Mouse (Mus musculus): ENCODE data around the gene Lepr. TPM values are rescaled to one million over a fixed set of nuclear protein-coding genes. Genes with fewer than 3 reads are reported as not detected.

The Lepr gene
- 1.1 and 1.2 TPM in 2 replicates for polyA plus RNA-seq (2015; fragmentation: Nextera tagmentation; extraction: Ambion mirVana)

GRCm38 (mm10) chr4:101717367-101718121 lies at the start of gene Lepr:
Gene Lepr (plus strand): TSS chr4:101717404.
- Histone ChIP-seq H3K9me3 (ENCODE audit: control insufficient read depth, low read length) (no peaks in the 10 kb centered on the region), H3K4me1 (ENCODE audit: control insufficient read depth, insufficient read depth, low read length) (peaks cover 10% of the 10 kb centered on the region; the same call in 1 of the 2 replicates), H3K4me3 (ENCODE audit: low read length) (peak within 1 kb of the TSS; percentile 47), H3K27me3 (replicated peaks; ENCODE audit: control insufficient read depth, insufficient read depth, low read length) (peaks cover 8% of the 10 kb centered on the region), H3K36me3 (ENCODE audit: control insufficient read depth, insufficient read depth, low read length) (no peaks in the 10 kb centered on the region), H3K27ac (ENCODE audit: low read length) (no peak within 1 kb of the TSS), H3K4me2 (ENCODE audit: low read depth, low read length) (peak within 1 kb of the TSS; percentile 92), H3K9ac (ENCODE audit: low read depth, low read length) (peak within 1 kb of the TSS; percentile 54)
- WGBS: under 1% methylated on average over 50 of the region's 50 CpGs
- ATAC-seq: peak; percentile 46; the same call in 1 of the 2 replicates

- no peak overlapping the region for H3K9ac ChIP-seq (ENCODE audit: low read depth, low read length)
- H3K4me3 ChIP-seq (ENCODE audit: low read length): no peak overlapping the region
- H3K4me2 ChIP-seq (ENCODE audit: low read depth, low read length): no peak overlapping the region
- no peaks in the 10 kb centered on the region for H3K36me3 ChIP-seq (ENCODE audit: control insufficient read depth, insufficient read depth, low read length)
- H3K9me3 ChIP-seq (ENCODE audit: control insufficient read depth, low read length): no peaks in the 10 kb centered on the region; the same call in 1 of the 2 replicates
- H3K27ac ChIP-seq (ENCODE audit: low read length): no peak overlapping the region
- ATAC-seq: no peak
- no peaks in the 10 kb centered on the region for H3K27me3 ChIP-seq (replicated peaks; ENCODE audit: control insufficient read depth, insufficient read depth, low read length)
- H3K4me1 ChIP-seq (ENCODE audit: control insufficient read depth, insufficient read depth, low read length): no peaks in the 10 kb centered on the region
- 71% methylated on average over 5 of the region's 5 CpGs for WGBS
Measured at GRCm38 (mm10) chr4:101669161-101669560, 48.0 kb upstream of the Lepr start.

GRCm38 (mm10) chr4:101669811-101670210 lies 47.4 kb upstream of the Lepr start:
- H3K27me3 ChIP-seq (replicated peaks; ENCODE audit: control insufficient read depth, insufficient read depth, low read length): no peaks in the 10 kb centered on the region
- 71% methylated on average over 5 of the region's 5 CpGs for WGBS
- ATAC-seq: no peak
- H3K36me3 ChIP-seq (ENCODE audit: control insufficient read depth, insufficient read depth, low read length): no peaks in the 10 kb centered on the region
- H3K27ac ChIP-seq (ENCODE audit: low read length): no peak overlapping the region
- H3K4me1 ChIP-seq (ENCODE audit: control insufficient read depth, insufficient read depth, low read length): no peaks in the 10 kb centered on the region
- H3K9ac ChIP-seq (ENCODE audit: low read depth, low read length): no peak overlapping the region
- H3K4me2 ChIP-seq (ENCODE audit: low read depth, low read length): no peak overlapping the region
- no peak overlapping the region for H3K4me3 ChIP-seq (ENCODE audit: low read length)
- no peaks in the 10 kb centered on the region; the same call in 1 of the 2 replicates for H3K9me3 ChIP-seq (ENCODE audit: control insufficient read depth, low read length)

- Histone ChIP-seq H3K4me3 (ENCODE audit: low read length) (no peak overlapping the region), H3K36me3 (ENCODE audit: control insufficient read depth, insufficient read depth, low read length) (no peaks in the 10 kb centered on the region), H3K4me1 (ENCODE audit: control insufficient read depth, insufficient read depth, low read length) (no peaks in the 10 kb centered on the region), H3K9ac (ENCODE audit: low read depth, low read length) (no peak overlapping the region), H3K9me3 (ENCODE audit: control insufficient read depth, low read length) (no peaks in the 10 kb centered on the region), H3K27me3 (replicated peaks; ENCODE audit: control insufficient read depth, insufficient read depth, low read length) (no peaks in the 10 kb centered on the region), H3K27ac (ENCODE audit: low read length) (no peak overlapping the region), H3K4me2 (ENCODE audit: low read depth, low read length) (no peak overlapping the region)
- 50% methylated on average over 5 of the region's 5 CpGs for WGBS
- peak; percentile 76 for ATAC-seq
Measured at GRCm38 (mm10) chr4:101674790-101675189, 42.4 kb upstream of the Lepr start.

- Histone ChIP-seq H3K9ac (ENCODE audit: low read depth, low read length) (no peak overlapping the region), H3K27ac (ENCODE audit: low read length) (no peak overlapping the region), H3K4me2 (ENCODE audit: low read depth, low read length) (no peak overlapping the region), H3K4me3 (ENCODE audit: low read length) (no peak overlapping the region), H3K36me3 (ENCODE audit: control insufficient read depth, insufficient read depth, low read length) (no peaks in the 10 kb centered on the region), H3K4me1 (ENCODE audit: control insufficient read depth, insufficient read depth, low read length) (no peaks in the 10 kb centered on the region), H3K27me3 (replicated peaks; ENCODE audit: control insufficient read depth, insufficient read depth, low read length) (no peaks in the 10 kb centered on the region), H3K9me3 (ENCODE audit: control insufficient read depth, low read length) (no peaks in the 10 kb centered on the region)
- ATAC-seq: no peak
- WGBS: 53% methylated on average over 4 of the region's 4 CpGs
Measured at GRCm38 (mm10) chr4:101675726-101676125, 41.5 kb upstream of the Lepr start.

GRCm38 (mm10) chr4:101682620-101683019 lies 34.6 kb upstream of the Lepr start:
- Histone ChIP-seq H3K4me2 (ENCODE audit: low read depth, low read length) (no peak overlapping the region), H3K9me3 (ENCODE audit: control insufficient read depth, low read length) (no peaks in the 10 kb centered on the region), H3K4me1 (ENCODE audit: control insufficient read depth, insufficient read depth, low read length) (no peaks in the 10 kb centered on the region), H3K27me3 (replicated peaks; ENCODE audit: control insufficient read depth, insufficient read depth, low read length) (no peaks in the 10 kb centered on the region), H3K9ac (ENCODE audit: low read depth, low read length) (no peak overlapping the region), H3K4me3 (ENCODE audit: low read length) (no peak overlapping the region), H3K27ac (ENCODE audit: low read length) (no peak overlapping the region), H3K36me3 (ENCODE audit: control insufficient read depth, insufficient read depth, low read length) (no peaks in the 10 kb centered on the region)
- WGBS: 88% methylated on average over 4 of the region's 4 CpGs
- no peak for ATAC-seq

GRCm38 (mm10) chr4:101683086-101683485 lies 34.1 kb upstream of the Lepr start:
- no peaks in the 10 kb centered on the region for H3K4me1 ChIP-seq (ENCODE audit: control insufficient read depth, insufficient read depth, low read length)
- H3K36me3 ChIP-seq (ENCODE audit: control insufficient read depth, insufficient read depth, low read length): no peaks in the 10 kb centered on the region
- no peak overlapping the region for H3K4me2 ChIP-seq (ENCODE audit: low read depth, low read length)
- WGBS: 72% methylated on average over 3 of the region's 3 CpGs
- no peak for ATAC-seq
- H3K27me3 ChIP-seq (replicated peaks; ENCODE audit: control insufficient read depth, insufficient read depth, low read length): no peaks in the 10 kb centered on the region
- H3K9me3 ChIP-seq (ENCODE audit: control insufficient read depth, low read length): no peaks in the 10 kb centered on the region
- H3K27ac ChIP-seq (ENCODE audit: low read length): no peak overlapping the region
- H3K4me3 ChIP-seq (ENCODE audit: low read length): no peak overlapping the region
- H3K9ac ChIP-seq (ENCODE audit: low read depth, low read length): no peak overlapping the region

GRCm38 (mm10) chr4:101684821-101685220 lies 32.4 kb upstream of the Lepr start:
- Histone ChIP-seq H3K4me2 (ENCODE audit: low read depth, low read length) (no peak overlapping the region), H3K27me3 (replicated peaks; ENCODE audit: control insufficient read depth, insufficient read depth, low read length) (no peaks in the 10 kb centered on the region), H3K9me3 (ENCODE audit: control insufficient read depth, low read length) (no peaks in the 10 kb centered on the region), H3K4me3 (ENCODE audit: low read length) (no peak overlapping the region), H3K27ac (ENCODE audit: low read length) (no peak overlapping the region), H3K36me3 (ENCODE audit: control insufficient read depth, insufficient read depth, low read length) (no peaks in the 10 kb centered on the region), H3K4me1 (ENCODE audit: control insufficient read depth, insufficient read depth, low read length) (no peaks in the 10 kb centered on the region), H3K9ac (ENCODE audit: low read depth, low read length) (no peak overlapping the region)
- ATAC-seq: no peak
- WGBS: 85% methylated on average over 3 of the region's 3 CpGs

- no peaks in the 10 kb centered on the region for H3K4me1 ChIP-seq (ENCODE audit: control insufficient read depth, insufficient read depth, low read length)
- no peaks in the 10 kb centered on the region for H3K27me3 ChIP-seq (replicated peaks; ENCODE audit: control insufficient read depth, insufficient read depth, low read length)
- ATAC-seq: no peak
- no peaks in the 10 kb centered on the region for H3K9me3 ChIP-seq (ENCODE audit: control insufficient read depth, low read length)
- no peak overlapping the region for H3K4me2 ChIP-seq (ENCODE audit: low read depth, low read length)
- no peaks in the 10 kb centered on the region for H3K36me3 ChIP-seq (ENCODE audit: control insufficient read depth, insufficient read depth, low read length)
- WGBS: 70% methylated on average over 13 of the region's 13 CpGs
- H3K9ac ChIP-seq (ENCODE audit: low read depth, low read length): no peak overlapping the region
- no peak overlapping the region for H3K4me3 ChIP-seq (ENCODE audit: low read length)
- H3K27ac ChIP-seq (ENCODE audit: low read length): no peak overlapping the region
Measured at GRCm38 (mm10) chr4:101686227-101686810, 30.9 kb upstream of the Lepr start.
